Mouse (Mus musculus) kidney, embryonic 14.5 days (tissue): ENCODE results near the gene Stab1. TPM values are rescaled to one million over a fixed set of nuclear protein-coding genes. Genes with fewer than 3 reads are reported as not detected.

Experiments used
- ATAC-seq: fragments of 200-750 bp; cut with Nextera tagmentation; 2 replicates; pipeline ENCODE4 v1.8.0; 2017; ENCODE audit warnings: moderate number of reproducible peaks, mild to moderate bottlenecking, moderate TSS enrichment, moderate library complexity; ENCODE audit not compliant: low FRiP score, low TSS enrichment
- H3K27ac ChIP-seq: fragments of 300-500 bp; sonication (generic); 2 replicates; pipeline ENCODE4 v1.5.1; 2014; ENCODE audit warnings: low read depth, mild to moderate bottlenecking, low read length, moderate library complexity, mixed read lengths
- H3K27me3 ChIP-seq: fragments of 300-500 bp; sonication (generic); 2 replicates; pipeline ENCODE4 v1.6.1; 2014; ENCODE audit warnings: mild to moderate bottlenecking, low read length; ENCODE audit not compliant: control insufficient read depth, insufficient read depth
- H3K36me3 ChIP-seq: fragments of 300-500 bp; sonication (generic); 2 replicates; pipeline ENCODE4 v1.6.1; 2014; ENCODE audit warnings: low read length, mixed read lengths; ENCODE audit not compliant: control insufficient read depth, insufficient read depth
- H3K4me1 ChIP-seq: fragments of 300-500 bp; sonication (generic); 2 replicates; pipeline ENCODE4 v1.6.1; 2014; ENCODE audit warnings: low read length, mixed read lengths; ENCODE audit not compliant: control insufficient read depth, insufficient read depth
- H3K4me2 ChIP-seq: fragments of 300-500 bp; sonication (generic); replicated peaks from 2 replicates; pipeline ENCODE4 v1.6.1; 2014; ENCODE audit warnings: low read depth, mild to moderate bottlenecking, low read length
- H3K4me3 ChIP-seq: fragments of 300-500 bp; sonication (generic); 2 replicates; pipeline ENCODE4 v1.5.1; 2014; ENCODE audit warnings: mild to moderate bottlenecking, low read length
- H3K9ac ChIP-seq: fragments of 300-500 bp; sonication (generic); 2 replicates; pipeline ENCODE4 v1.6.1; 2014; ENCODE audit warnings: low read depth, mild to moderate bottlenecking, low read length, moderate library complexity
- H3K9me3 ChIP-seq: fragments of 300-500 bp; sonication (generic); 2 replicates; pipeline ENCODE4 v1.6.1; 2016; ENCODE audit warnings: low read length; ENCODE audit not compliant: control insufficient read depth
- WGBS: fragments of 180-500 bp; shearing (Covaris S2); extraction: QIAGEN DNeasy Blood & Tissue Kit; methylation state at CpG from one replicate; pipeline ENCODE4 v1.1.7; 2014; 5-methylcytosine and 5-hydroxymethylcytosine counted together
- polyA plus RNA-seq: library from polyadenylated mRNA; unstranded; fragments of >200 nt; fragmentation: Nextera tagmentation; extraction: Ambion mirVana; gene quantifications from 2 replicates; pipeline ENCODE4 v1.2.1, GENCODE M21; 2014

Stab1 gene
- polyA plus RNA-seq, 1 experiment from 2014 or later = 41.1 TPM

DNA sequence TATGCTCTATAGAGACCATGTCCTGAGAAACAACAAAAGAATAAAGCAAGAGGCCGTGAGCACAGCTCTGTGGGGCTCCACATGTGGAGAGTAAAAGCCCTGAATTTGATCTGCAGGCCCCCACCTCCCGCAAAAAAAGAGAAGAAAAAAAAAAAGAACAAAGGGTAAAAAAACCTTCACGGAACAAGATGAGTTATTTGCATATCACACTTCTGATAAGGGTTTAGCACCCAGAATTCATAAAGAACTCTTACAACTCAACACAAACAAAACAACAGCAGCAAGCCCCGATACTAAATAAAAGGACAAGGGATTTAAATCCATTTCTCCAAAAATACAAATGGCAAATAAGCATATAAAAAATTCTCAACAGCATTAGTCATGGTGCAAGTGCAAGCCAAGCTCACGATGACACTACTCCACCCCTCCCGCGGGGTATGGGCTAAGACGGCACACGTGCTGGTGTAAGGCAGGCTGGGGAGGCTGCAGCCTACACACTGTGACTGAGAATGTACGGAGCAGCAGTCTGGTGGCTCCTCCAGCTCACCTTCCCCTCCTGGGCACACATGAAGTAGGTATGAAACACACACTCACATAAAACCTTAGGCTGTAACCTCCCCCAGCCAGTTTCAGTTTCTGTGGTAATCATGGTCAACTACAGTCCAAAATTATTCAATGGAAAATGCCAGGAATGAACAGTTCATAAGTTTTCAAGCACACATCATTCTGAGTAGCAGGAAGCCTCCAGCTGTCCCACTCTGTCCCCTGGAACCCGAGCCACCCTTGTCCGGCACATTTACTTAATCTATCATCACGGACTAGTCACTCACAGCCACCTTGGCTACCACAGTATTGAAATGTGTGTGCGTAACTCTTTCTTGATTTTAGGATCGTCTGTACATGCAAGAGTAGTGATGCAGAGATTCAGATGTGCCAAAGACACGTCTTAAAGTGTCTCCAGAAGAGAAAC lies 29.4 kb upstream of the Stab1 start:
- Histone ChIP-seq H3K4me3 (no peak overlapping the region), H3K9me3 (no peaks in the 10 kb centered on the region), H3K4me2 (no peak overlapping the region), H3K36me3 (peaks cover 85% of the 10 kb centered on the region), H3K27me3 (no peaks in the 10 kb centered on the region), H3K9ac (no peak overlapping the region), H3K4me1 (no peaks in the 10 kb centered on the region), H3K27ac (no peak overlapping the region)
- 75% methylated on average over 16 of the region's 16 CpGs for WGBS
- ATAC-seq = peak; percentile 56; the same call in 1 of the 2 replicates

DNA sequence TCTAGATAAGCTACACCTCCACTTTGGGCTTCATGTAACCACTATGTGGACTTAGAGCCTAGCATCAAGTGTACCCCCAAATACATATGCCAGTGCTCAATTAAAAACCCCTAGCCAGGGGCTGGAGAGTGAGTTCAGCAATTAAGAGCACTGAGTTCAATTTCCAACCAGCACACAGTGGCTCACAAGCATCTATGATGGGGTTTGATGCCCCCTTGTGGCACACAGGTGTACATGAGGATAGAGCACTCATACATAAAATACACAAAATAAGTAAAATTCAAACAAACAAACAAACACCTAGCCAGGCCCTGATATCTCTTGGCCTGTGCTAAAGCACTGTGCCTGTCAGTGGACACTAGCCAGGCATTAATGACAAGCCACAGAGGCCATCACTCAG lies 27.5 kb upstream of the Stab1 start:
- ATAC-seq = 0 out of 2 replicates have a peak, but pooled peaks have one; percentile 45
- Histone ChIP-seq H3K36me3 (peaks cover 85% of the 10 kb centered on the region), H3K4me2 (no peak overlapping the region), H3K9me3 (no peaks in the 10 kb centered on the region), H3K4me1 (no peaks in the 10 kb centered on the region), H3K27ac (no peak overlapping the region), H3K9ac (no peak overlapping the region), H3K4me3 (no peak overlapping the region), H3K27me3 (no peaks in the 10 kb centered on the region)

DNA sequence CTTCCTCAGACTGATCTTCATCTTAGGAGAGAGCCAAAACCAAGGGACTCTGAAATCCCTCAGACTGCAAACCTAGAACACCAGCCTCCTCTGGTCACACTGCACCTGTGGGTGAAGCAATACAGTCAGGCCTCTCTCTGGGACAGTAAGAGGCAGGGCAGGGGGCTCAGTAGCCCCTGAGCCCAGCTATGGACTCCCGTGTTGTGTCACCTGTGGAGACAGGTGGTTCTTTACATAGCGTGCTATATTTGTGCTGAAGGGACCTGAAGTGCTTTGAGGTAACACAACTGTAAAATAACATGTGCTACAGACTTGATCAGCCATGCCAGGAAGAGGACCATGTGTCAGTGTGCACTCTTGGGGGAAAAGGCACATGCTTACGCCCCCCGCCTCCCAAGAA lies 27.1 kb upstream of the Stab1 start:
- Histone ChIP-seq H3K36me3 (peaks cover 85% of the 10 kb centered on the region), H3K4me3 (no peak overlapping the region), H3K4me2 (no peak overlapping the region), H3K27ac (no peak overlapping the region), H3K27me3 (no peaks in the 10 kb centered on the region), H3K9ac (no peak overlapping the region), H3K9me3 (no peaks in the 10 kb centered on the region), H3K4me1 (no peaks in the 10 kb centered on the region)
- 96% methylated on average over 4 of the region's 4 CpGs for WGBS
- ATAC-seq = 0 out of 2 replicates have a peak, but pooled peaks have one; percentile 8

DNA sequence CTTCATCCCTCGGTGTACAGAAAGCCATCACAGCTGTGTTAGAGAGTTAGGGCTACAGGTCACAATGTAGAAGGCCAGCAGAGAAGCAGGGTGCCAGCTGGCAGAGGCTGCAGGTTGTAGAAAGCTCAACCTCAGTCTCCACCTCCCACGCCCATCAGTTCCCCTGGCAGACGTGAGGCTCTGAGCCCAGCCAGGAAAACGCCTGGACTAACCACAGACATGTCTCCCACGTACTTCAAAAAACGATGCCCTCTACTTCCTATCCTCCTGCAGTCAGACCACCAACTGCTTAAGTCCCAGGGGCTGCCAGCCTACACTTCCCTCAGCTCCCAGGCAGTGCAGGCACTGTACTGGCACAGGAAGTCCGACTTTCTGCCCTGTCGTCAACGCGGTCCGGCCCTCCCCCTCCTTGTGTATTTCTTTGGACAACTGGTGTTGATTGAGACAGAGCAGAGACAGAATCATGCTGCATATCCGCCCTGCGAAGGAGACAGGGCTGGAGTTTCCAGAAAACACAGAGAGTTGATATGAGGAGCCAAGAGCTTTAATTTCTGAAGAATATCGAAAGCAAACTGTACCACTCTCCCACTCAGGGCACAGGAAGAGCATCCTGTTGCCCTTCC lies 26.6 kb upstream of the Stab1 start:
- H3K36me3 ChIP-seq = peaks cover 85% of the 10 kb centered on the region
- WGBS = 72% methylated on average over 14 of the region's 14 CpGs

DNA sequence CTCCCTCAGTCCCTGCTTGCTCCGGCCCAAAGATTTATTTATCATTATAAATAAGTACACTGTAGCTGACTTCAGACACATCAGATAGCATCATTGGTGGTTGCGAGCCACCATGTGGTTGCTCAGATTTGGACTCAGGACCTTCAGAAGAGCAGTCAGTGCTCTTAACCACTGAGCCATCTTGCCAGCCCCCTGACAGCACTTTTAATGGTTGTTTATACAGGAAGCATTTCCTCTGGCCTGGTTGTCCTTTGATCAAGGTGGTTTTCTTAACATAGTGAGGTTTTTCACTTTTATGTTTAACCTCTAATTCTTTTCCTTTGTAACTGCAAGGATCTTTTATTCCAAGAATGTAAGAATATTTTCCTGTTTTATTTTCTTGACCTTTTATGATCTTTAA lies 26.0 kb upstream of the Stab1 start:
- Histone ChIP-seq H3K9me3 (no peaks in the 10 kb centered on the region), H3K4me1 (no peaks in the 10 kb centered on the region), H3K36me3 (peaks cover 85% of the 10 kb centered on the region), H3K4me3 (no peak overlapping the region), H3K27me3 (no peaks in the 10 kb centered on the region), H3K9ac (no peak overlapping the region), H3K27ac (no peak overlapping the region), H3K4me2 (no peak overlapping the region)
- ATAC-seq = no peak
- 91% methylated on average over 2 of the region's 2 CpGs for WGBS

More for the DNA sequence above, 26.6 kb upstream of the Stab1 start:
- ATAC-seq = no peak
- Histone ChIP-seq H3K27ac (no peak overlapping the region), H3K4me3 (no peak overlapping the region), H3K27me3 (no peaks in the 10 kb centered on the region), H3K4me1 (no peaks in the 10 kb centered on the region), H3K4me2 (no peak overlapping the region), H3K9ac (no peak overlapping the region), H3K9me3 (no peaks in the 10 kb centered on the region)

DNA sequence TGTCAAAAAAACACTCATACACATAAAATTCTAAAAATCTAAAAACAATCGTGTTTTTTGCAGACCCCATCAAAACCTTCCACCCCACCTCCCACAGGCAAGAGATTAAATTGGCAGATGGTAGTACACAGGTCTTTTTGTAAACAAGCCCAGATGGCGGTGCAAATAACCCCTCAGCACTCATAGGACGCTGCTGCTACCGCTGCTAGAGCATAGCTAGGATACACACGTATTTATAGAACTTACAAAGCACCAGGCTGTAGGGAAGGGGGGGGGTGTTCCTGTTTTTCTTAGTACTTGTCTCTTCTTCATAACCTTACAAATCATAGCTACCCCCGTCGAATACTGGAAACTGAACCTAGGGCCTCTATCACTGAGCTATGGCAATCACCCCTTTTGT lies 25.4 kb upstream of the Stab1 start:
- no peak for ATAC-seq
- no peaks in the 10 kb centered on the region for H3K4me1 ChIP-seq
- H3K27ac ChIP-seq = no peak overlapping the region
- no peak overlapping the region for H3K4me2 ChIP-seq
- H3K9me3 ChIP-seq = no peaks in the 10 kb centered on the region
- H3K27me3 ChIP-seq = no peaks in the 10 kb centered on the region
- no peak overlapping the region for H3K4me3 ChIP-seq
- H3K9ac ChIP-seq = no peak overlapping the region
- H3K36me3 ChIP-seq = peaks cover 88% of the 10 kb centered on the region
- WGBS = 82% methylated on average over 7 of the region's 7 CpGs

DNA sequence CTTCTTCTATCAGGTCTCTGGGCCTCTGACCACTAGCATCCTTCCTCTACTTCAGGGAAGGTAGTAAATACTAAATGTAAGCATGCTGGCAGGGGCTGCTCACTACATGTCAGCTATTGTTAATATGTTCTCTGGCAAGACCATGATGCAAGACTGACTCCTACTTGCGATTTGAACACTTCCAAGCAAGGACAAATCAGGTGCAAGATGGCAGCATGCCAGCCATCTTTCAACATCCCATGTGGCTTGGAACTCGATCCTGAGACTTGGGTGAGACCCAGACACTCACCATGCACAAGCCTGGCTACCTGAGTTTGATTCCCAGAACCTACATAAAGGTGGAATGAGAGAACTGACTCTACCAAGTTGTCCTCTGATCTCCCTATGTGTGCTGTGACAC lies 23.5 kb upstream of the Stab1 start:
- Histone ChIP-seq H3K9ac (no peak overlapping the region), H3K27ac (no peak overlapping the region), H3K27me3 (no peaks in the 10 kb centered on the region), H3K4me2 (no peak overlapping the region), H3K4me3 (no peak overlapping the region), H3K4me1 (no peaks in the 10 kb centered on the region), H3K36me3 (peaks cover 91% of the 10 kb centered on the region), H3K9me3 (no peaks in the 10 kb centered on the region)
- ATAC-seq = no peak
- 70% methylated on average over 2 of the region's 2 CpGs for WGBS

DNA sequence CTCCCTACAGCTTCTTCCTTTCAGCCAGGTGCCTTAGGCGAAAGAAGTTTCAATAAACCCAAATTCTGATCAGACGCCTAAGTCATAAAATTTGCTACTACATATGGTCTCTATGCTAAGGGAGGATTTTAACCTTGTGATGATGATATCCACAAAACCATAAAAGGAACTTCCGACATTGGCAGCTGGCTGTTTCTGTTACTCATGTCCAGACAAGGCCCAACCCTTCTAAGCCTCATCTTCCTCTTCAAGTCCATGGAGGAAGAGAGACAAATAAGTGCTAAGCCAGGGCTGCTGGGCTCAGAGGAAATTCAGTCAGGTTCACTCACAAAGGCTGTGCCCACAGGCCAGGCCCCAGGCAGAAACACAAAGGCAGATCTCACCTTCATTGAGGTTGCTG lies 20.9 kb upstream of the Stab1 start:
- Histone ChIP-seq H3K4me3 (no peak overlapping the region), H3K4me1 (no peaks in the 10 kb centered on the region), H3K27me3 (no peaks in the 10 kb centered on the region), H3K27ac (no peak overlapping the region), H3K9ac (no peak overlapping the region), H3K4me2 (no peak overlapping the region), H3K9me3 (no peaks in the 10 kb centered on the region), H3K36me3 (peaks cover 98% of the 10 kb centered on the region)
- WGBS = 94% methylated on average over 3 of the region's 3 CpGs
- no peak for ATAC-seq

DNA sequence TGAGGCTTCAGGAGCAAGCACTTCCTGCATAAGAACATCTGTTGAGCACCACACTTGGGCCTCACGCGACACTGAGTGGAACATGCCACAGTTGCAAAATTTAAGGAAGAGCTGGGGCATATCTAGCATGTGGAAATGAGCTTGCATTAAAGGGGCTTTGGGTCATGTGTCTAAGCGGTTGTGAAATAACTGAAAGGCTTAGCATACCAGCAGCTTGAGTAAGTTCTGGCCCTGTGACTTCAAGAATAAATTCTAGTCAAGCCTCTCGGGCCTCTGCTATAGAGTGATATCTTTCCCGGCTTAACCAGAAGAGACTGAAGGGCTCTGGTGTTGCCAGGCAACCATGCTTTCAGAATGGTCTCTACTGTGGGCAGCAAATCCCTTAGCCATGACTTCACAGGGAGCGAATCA lies 20.3 kb upstream of the Stab1 start:
- H3K9me3 ChIP-seq = no peaks in the 10 kb centered on the region
- no peaks in the 10 kb centered on the region for H3K27me3 ChIP-seq
- no peaks in the 10 kb centered on the region for H3K4me1 ChIP-seq

More for the DNA sequence above, 20.3 kb upstream of the Stab1 start:
- H3K4me3 ChIP-seq = no peak overlapping the region
- no peak overlapping the region for H3K9ac ChIP-seq
- H3K36me3 ChIP-seq = peaks cover 100% of the 10 kb centered on the region
- H3K27ac ChIP-seq = no peak overlapping the region
- 89% methylated on average over 6 of the region's 6 CpGs for whole genome bisulfite sequencing
- no peak overlapping the region for H3K4me2 ChIP-seq
- no peak for ATAC-seq
